Mouse (Mus musculus) activated CD4-positive, CD25-positive, alpha-beta regulatory T cell, adult 4 months (primary cell): Measurements from ENCODE around the gene Pfn2. TPM values are rescaled to one million over a fixed set of nuclear protein-coding genes. Genes with fewer than 3 reads are reported as not detected.
A peak's percentile ranks its signal among the peaks of the same experiment; 100 is the strongest.
"Not testable (repeated sequence)": the region's sequence is repeated elsewhere in the genome, so short reads cannot be mapped to it uniquely, and the experiment has no call there.

Experiments
- ATAC-seq: one replicate; pipeline ENCODE4 v1.8.0; 2017
- polyA plus RNA-seq, 2 experiments: library from polyadenylated mRNA; unstranded; fragments of 100-300 nt; shearing (Covaris generic); gene quantifications; one replicate each; pipeline ENCODE4 v1.2.1; 2017

Pfn2 gene
- polyA plus RNA-seq, result 1 to 10 TPM; 7.9 to 10.0 TPM

- peak; percentile 16 for ATAC-seq
These were observed at the start of gene Pfn2 for GRCm38 (mm10) chr3:57847760-57848185. Gene Pfn2, minus strand, starts transcription at chr3:57848079.

DNA sequence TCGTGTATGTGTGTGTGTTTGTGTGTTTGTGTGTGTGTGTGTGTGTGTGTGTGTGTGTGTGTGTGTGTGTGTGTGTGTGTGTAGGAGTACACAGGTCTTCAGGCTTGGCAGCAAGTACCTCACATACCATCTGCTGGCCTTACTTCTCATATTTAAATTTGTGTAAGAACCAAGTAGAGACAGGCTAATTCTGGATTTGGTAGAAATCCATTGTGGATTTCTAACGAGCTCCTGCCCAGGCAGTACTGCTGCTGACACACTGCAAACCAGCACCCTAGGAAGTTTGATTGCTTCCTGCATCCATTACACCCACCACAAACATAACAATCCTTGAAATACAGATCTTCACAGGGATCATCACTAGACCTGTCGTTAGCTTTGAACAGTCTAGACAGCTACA is 35.1 kb upstream of the Pfn2 start:
- ATAC-seq, result no peak

GRCm38 (mm10) chr3:57846912-57847759 is 743 bp downstream of the Pfn2 start:
- peak; percentile 58 for ATAC-seq

DNA sequence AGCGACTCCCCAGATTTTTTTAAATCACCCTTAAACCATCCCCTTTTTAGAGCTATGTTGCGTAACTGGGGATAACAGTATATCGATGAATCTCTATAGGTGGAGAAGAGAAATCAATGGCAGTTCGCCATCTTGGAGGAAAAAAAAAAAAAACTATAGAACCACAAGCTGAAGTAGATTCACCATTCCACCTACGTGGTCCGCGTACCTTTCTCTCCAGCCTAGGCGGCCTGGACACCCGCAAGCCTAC is 1.3 kb downstream of the Pfn2 start:
- ATAC-seq, result no peak

DNA sequence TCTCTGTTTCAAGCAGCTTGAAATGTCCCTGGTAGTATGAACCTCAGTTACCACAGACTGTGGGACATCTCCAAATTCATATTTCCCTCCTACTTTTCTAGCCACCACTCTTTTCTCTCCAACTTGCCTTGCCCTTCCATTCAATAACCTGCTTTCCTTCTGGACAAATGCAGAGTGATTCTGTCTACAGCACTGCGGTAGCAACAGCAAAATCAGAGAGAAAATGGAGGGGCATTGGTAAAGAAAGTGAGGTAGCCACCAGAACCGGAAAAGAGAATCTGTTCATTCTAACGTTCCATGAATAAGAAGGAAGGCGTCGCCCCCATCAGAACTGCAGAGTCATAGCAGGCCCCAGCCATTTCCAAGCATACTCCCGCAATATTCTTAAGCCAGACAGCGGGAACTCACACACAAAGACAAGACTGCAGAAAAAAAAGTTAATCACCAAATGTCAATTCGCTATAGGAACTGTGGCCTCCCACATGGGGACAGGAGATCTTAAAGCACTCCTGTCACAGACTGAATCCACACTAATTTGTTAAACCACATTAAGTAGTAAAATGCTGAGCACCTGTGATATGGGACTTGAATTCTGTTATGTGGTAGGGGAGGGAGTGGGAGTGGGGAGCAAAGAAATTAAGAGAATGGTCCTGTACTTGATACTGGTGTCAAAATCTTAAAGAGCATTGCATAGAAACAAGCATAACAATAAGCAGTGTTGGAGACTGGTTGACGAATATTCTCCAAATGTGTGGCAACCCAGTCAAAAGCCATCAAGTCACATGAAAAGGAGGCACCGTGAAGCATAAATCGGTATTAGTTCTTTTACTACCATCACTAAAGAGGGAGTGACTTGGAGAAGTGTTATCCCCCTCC is 1.9 kb downstream of the Pfn2 start:
- no peak for ATAC-seq

DNA sequence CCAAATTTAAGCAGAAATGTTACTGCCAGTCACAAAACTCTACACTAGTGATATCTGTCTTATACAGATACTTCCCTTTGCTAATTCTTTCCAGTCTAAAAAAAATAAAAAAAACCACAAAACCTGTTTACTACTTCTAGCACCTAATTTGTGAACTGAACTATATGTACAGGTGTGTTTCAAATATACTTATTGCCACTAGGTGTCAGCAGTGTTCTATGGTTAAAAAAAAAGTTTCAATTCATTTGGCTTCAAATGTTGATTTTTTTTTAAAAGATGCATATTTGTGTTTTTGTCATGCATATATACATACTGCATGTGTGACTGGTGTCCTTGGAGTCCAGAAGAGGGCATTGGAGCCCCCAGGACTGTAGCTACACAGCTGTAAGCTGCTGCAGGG is 4.1 kb downstream of the Pfn2 start:
- ATAC-seq, result peak; percentile 38

DNA sequence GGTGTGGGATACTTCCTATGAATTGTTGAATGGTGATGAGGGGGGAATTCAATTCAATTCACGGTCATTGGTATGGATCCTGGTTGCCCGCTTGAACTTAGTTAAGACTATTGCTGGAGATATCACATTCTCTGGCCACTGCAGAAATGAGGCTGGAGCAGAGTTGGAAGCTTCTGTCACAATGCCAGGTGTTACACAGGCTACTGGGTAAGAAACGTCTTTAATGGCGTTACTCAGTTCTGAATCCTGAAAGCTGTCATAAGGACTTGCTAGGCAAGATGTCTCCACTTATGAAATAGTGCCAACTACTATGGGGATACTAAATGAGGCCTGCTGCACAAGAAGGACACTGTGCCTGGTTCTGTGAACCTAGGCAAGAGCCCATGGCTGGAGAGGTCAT is 11.0 kb downstream of the Pfn2 start:
- ATAC-seq, result no peak

- ATAC-seq, result no peak
These were observed 14.3 kb downstream of the Pfn2 start for GRCm38 (mm10) chr3:57833585-57833984.

- no peak for ATAC-seq
These were observed 22.0 kb downstream of the Pfn2 start for GRCm38 (mm10) chr3:57825866-57826265.

GRCm38 (mm10) chr3:57815447-57815846 is 32.4 kb downstream of the Pfn2 start:
- ATAC-seq, result no peak

- not testable (repeated sequence) for ATAC-seq
These were observed 52.8 kb downstream of the Pfn2 start for GRCm38 (mm10) chr3:57795071-57795470.

Other genes with a start within 250 kb of the Pfn2 start
- 10 to 100 TPM; 74.9 to 82.5 TPM for gene Commd2, start 196.4 kb downstream of the Pfn2 start, polyA plus RNA-seq
- under 1 TPM; 0.17 to 0.32 TPM for gene Ankub1, start 155.3 kb downstream of the Pfn2 start, polyA plus RNA-seq
- 10 to 100 TPM; 52.0 to 59.6 TPM for gene Rnf13, start 112.0 kb downstream of the Pfn2 start, polyA plus RNA-seq